Mouse (Mus musculus): Measurements from ENCODE around the gene Fat3.

The Fat3 gene

DNA sequence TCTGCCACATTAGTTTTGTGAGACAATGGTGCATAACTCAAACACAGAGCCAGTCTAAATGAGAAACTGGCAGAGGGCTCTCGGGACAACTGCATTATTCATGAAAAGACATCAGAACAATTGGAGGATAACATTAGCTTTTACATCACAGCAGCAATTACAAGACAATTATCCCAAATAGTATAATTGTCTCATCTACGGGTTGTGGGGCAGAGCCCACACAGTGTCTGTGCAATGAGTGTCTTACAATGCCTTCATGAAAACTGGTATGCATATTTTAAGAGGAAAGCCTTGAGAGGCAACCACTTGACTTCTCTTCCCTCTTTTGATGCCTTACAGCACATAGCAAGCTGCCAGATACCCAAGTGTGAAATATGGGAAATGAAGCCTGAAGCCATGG is 603.0 kb downstream of the Fat3 start:
- DNase-seq (ENCODE audit: extremely low read depth, low read depth, low spot score), result no peak

DNA sequence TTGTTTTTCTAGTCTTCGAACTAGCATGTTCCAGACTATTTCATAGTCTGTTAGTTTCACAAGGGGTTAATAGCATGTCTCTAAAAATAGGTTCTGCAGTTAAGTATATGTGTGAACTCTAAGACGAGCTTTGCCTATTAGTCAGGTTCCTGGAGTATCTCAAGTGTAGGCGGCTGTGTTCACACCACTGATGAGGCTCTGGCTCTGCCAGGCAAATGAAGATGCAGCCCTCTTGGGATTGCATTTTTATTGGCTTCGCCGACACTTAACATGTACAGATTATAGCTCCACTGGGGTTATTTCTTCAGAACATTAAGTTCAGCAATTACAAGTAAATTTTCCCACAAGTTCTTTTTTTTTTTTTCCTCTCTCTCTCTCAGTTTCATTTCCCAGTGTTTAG is 614.3 kb downstream of the Fat3 start:
- no peak for DNase-seq (ENCODE audit: extremely low read depth, low read depth, low spot score)

DNA sequence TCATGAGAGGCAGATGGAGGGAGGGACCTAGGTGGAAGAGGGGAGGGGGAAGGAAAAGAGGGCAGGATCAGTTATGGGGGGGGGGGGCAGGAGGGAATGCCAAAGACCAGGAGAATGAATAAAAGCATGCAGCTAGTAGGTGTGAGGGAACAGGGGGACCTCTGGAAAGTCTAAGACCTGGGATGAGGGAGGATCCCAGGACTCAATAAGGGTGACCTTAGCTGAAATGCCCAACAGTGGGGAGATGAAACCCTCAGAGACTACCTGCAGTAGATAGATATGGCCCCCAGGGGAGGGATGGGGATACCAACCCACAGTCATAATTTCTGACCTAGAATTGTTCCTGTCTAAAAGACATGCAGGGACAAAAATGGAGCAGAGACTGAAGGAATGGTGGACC is 620.3 kb downstream of the Fat3 start:
- DNase-seq (ENCODE audit: extremely low read depth, low read depth, low spot score), result no peak

GRCm38 (mm10) chr9:15880160-15880603 is 620.9 kb downstream of the Fat3 start:
- DNase-seq (ENCODE audit: extremely low read depth, low read depth, low spot score), result no peak

- no peak for DNase-seq (ENCODE audit: extremely low read depth, low read depth, low spot score)
These were observed 626.5 kb downstream of the Fat3 start, which contains the start of gene Mtnr1b for GRCm38 (mm10) chr9:15874506-15875160. Mtnr1b (minus strand) TSS chr9:15874556.

GRCm38 (mm10) chr9:15870013-15870412 is 631.1 kb downstream of the Fat3 start:
- DNase-seq (ENCODE audit: extremely low read depth, low read depth, low spot score), result no peak

DNA sequence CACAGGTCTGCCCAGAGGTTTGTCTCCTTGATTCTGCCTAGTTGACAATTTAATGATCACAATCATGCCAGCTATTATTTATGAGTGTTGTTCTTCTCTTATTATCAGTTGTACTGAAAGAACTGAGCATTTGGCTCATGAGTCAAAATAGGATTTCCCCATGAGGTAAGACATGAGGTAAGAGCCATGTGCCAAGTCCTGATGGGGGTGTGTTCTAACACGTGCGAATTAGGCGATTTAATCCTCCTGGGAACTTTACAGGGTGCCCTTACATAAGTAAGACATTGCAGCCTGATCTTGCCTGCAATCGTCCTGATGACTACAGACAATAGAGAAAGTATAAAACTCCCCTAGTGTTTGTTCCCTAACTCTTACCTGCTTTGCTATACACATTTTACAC is 631.6 kb downstream of the Fat3 start:
- DNase-seq (ENCODE audit: extremely low read depth, low read depth, low spot score), result peak; percentile 49

GRCm38 (mm10) chr9:15866280-15867072 is 634.6 kb downstream of the Fat3 start:
- DNase-seq (ENCODE audit: extremely low read depth, low read depth, low spot score), result no peak

DNA sequence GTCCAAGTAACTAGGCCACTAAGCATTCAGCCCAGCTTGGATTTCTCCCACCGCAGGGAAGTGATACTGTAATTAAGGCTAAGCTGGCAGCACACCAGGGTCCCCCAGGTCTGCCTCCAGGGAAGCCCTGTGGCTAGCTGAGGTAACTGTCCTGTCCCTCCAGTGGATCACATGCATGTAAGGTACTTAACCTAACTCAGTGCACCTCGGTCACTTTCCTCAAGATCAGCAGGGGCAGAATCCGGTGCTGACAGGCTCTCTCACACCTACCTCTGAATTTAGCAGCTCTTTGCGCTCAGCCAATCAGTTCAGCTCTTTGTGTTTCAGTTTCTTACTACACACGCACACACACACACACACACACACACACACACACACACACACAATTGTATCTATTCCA is 639.7 kb downstream of the Fat3 start:
- no peak for DNase-seq (ENCODE audit: extremely low read depth, low read depth, low spot score)
